Mouse (Mus musculus): ENCODE measurements around the gene Msantd3. TPM values are rescaled to one million over a fixed set of nuclear protein-coding genes. Genes with fewer than 3 reads are reported as not detected.

Gene Msantd3
- polyA plus RNA-seq, 1 experiment from 2014 or later, result 38.6 TPM

DNA sequence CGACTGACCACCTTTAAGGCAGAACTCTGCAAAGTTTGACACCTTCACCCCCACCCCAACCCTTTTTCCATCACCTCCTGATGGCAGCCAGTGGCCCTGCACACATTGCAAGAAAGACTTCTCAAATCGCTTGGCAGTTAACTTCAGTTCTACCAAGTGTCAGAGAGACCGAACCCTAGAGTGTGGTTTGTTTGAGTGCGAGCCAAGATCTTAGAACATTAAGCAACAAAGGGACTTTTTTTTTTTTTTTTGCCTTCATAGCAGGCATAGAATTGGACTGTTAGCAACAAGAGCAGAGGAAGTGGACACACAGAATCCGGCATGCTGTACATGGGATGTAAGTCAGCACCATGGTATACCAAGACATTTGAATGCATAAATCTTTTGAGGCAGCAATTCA lies 9.9 kb downstream of the Msantd3 start:
- H3K9me3 ChIP-seq (ENCODE audit: control insufficient read depth, low read length), result no peaks in the 10 kb centered on the region
- H3K4me3 ChIP-seq (ENCODE audit: low read length), result no peak overlapping the region
- WGBS, result 66% methylated on average over 5 of the region's 5 CpGs
- peaks cover 22% of the 10 kb centered on the region for H3K36me3 ChIP-seq (ENCODE audit: control insufficient read depth, insufficient read depth, low read length)
- no peaks in the 10 kb centered on the region for H3K27me3 ChIP-seq (ENCODE audit: control insufficient read depth, insufficient read depth, low read length)
- H3K9ac ChIP-seq (ENCODE audit: low read depth, low read length), result no peak overlapping the region
- peaks cover 11% of the 10 kb centered on the region; the same call in 1 of the 2 replicates for H3K4me1 ChIP-seq (ENCODE audit: control insufficient read depth, insufficient read depth, low read length)
- no peak overlapping the region for H3K4me2 ChIP-seq (replicated peaks; ENCODE audit: low read depth, low read length)
- no peak overlapping the region for H3K27ac ChIP-seq (ENCODE audit: low read depth, low read length)
- no peak for ATAC-seq (ENCODE audit: low FRiP score, low TSS enrichment)

DNA sequence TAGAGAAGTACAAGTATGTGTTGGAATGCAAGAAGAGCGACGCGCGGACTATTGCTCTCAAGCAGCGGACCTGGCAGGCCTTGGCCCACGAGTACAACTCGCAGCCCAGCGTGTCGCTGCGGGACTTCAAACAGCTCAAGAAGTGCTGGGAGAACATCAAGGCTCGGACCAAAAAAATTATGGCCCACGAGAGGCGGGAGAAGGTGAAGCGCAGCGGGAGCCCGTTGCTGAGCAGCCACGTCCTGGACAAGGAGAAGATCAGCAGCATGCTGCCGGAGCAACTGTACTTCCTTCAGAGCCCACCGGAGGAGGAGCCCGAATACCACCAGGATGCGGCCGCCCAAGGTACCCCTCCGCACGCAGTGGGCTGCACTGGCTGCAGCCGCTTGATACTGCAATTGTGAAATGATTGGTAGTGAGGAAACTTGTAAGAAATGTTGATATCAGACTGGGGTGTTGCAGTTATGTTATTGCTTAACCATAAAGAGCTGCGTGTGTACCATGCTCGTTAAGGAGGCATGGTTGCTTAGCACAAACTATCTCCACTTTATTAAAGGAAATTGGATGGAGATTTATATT lies 12.8 kb downstream of the Msantd3 start:
- WGBS, result 92% methylated on average over 27 of the region's 27 CpGs

DNA sequence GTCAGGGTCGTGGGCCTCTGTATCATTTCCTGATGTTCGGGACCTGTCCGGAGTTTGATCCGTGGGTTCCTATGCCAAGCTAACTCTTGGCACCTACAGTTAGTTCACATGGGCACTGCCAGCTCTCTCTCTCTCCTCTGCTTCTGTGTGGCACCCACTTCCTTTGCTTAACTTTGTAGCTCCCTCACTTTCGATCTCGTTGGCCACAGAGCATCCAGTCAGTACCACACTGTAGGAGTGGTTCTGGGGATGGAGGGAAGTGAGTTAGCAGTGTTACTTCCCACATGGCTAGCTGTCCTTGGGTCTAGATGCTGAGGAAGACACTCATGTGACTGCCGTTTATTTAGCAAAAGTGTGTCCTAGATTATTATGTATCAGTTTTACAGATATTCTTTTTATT lies 14.4 kb downstream of the Msantd3 start:
- ATAC-seq (ENCODE audit: low FRiP score, low TSS enrichment), result no peak
- no peak overlapping the region for H3K4me3 ChIP-seq (ENCODE audit: low read length)
- H3K27ac ChIP-seq (ENCODE audit: low read depth, low read length), result no peak overlapping the region
- WGBS, result 87% methylated on average over 7 of the region's 7 CpGs
- peaks cover 39% of the 10 kb centered on the region for H3K36me3 ChIP-seq (ENCODE audit: control insufficient read depth, insufficient read depth, low read length)
- 0 out of 2 replicates have a peak, but pooled peaks cover 2% of the 10 kb centered on the region for H3K4me1 ChIP-seq (ENCODE audit: control insufficient read depth, insufficient read depth, low read length)
- no peaks in the 10 kb centered on the region for H3K9me3 ChIP-seq (ENCODE audit: control insufficient read depth, low read length)
- H3K27me3 ChIP-seq (ENCODE audit: control insufficient read depth, insufficient read depth, low read length), result no peaks in the 10 kb centered on the region
- no peak overlapping the region for H3K9ac ChIP-seq (ENCODE audit: low read depth, low read length)
- no peak overlapping the region for H3K4me2 ChIP-seq (replicated peaks; ENCODE audit: low read depth, low read length)

More for the DNA sequence above, 12.8 kb downstream of the Msantd3 start:
- Histone ChIP-seq H3K4me1 (ENCODE audit: control insufficient read depth, insufficient read depth, low read length) (peaks cover 2% of the 10 kb centered on the region; the same call in 1 of the 2 replicates), H3K27ac (ENCODE audit: low read depth, low read length) (no peak overlapping the region), H3K9me3 (ENCODE audit: control insufficient read depth, low read length) (no peaks in the 10 kb centered on the region), H3K4me3 (ENCODE audit: low read length) (no peak overlapping the region), H3K27me3 (ENCODE audit: control insufficient read depth, insufficient read depth, low read length) (no peaks in the 10 kb centered on the region), H3K4me2 (replicated peaks; ENCODE audit: low read depth, low read length) (no peak overlapping the region), H3K9ac (ENCODE audit: low read depth, low read length) (no peak overlapping the region), H3K36me3 (ENCODE audit: control insufficient read depth, insufficient read depth, low read length) (peaks cover 36% of the 10 kb centered on the region)
- no peak for ATAC-seq (ENCODE audit: low FRiP score, low TSS enrichment)

DNA sequence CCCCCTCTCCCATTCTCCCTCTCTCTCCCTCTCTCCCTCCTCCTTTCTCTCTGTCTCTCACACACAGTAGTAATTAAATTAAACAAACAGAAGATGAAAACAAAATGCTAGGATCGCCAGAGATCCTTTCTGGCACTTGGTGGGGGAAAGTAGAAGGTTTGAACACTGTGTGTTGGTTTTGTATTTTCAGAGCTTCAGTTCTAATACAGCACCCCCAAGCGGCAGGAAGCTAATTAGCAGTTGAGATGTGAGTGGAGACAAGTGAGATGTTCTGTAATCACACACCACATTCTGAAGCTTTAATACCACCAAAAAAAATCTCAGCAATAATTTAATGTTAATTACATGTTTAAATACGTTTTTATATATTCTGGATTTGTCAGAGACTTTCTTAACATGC lies 16.0 kb downstream of the Msantd3 start:
- no peaks in the 10 kb centered on the region for H3K4me1 ChIP-seq (ENCODE audit: control insufficient read depth, insufficient read depth, low read length)
- 26% methylated on average over 3 of the region's 3 CpGs for WGBS
- ATAC-seq (ENCODE audit: low FRiP score, low TSS enrichment), result no peak
- H3K27ac ChIP-seq (ENCODE audit: low read depth, low read length), result no peak overlapping the region
- no peaks in the 10 kb centered on the region for H3K9me3 ChIP-seq (ENCODE audit: control insufficient read depth, low read length)
- H3K4me3 ChIP-seq (ENCODE audit: low read length), result no peak overlapping the region
- no peaks in the 10 kb centered on the region for H3K27me3 ChIP-seq (ENCODE audit: control insufficient read depth, insufficient read depth, low read length)
- H3K9ac ChIP-seq (ENCODE audit: low read depth, low read length), result no peak overlapping the region
- H3K4me2 ChIP-seq (replicated peaks; ENCODE audit: low read depth, low read length), result no peak overlapping the region
- peaks cover 42% of the 10 kb centered on the region for H3K36me3 ChIP-seq (ENCODE audit: control insufficient read depth, insufficient read depth, low read length)

- H3K27ac ChIP-seq (ENCODE audit: low read depth, low read length), result no peak overlapping the region
- H3K4me3 ChIP-seq (ENCODE audit: low read length), result no peak overlapping the region
- peak; percentile 48; the same call in 1 of the 2 replicates for ATAC-seq (ENCODE audit: low FRiP score, low TSS enrichment)
- H3K4me1 ChIP-seq (ENCODE audit: control insufficient read depth, insufficient read depth, low read length), result no peaks in the 10 kb centered on the region
- H3K27me3 ChIP-seq (ENCODE audit: control insufficient read depth, insufficient read depth, low read length), result no peaks in the 10 kb centered on the region
- WGBS, result 82% methylated on average over 14 of the region's 14 CpGs
- H3K4me2 ChIP-seq (replicated peaks; ENCODE audit: low read depth, low read length), result no peak overlapping the region
- peaks cover 41% of the 10 kb centered on the region for H3K36me3 ChIP-seq (ENCODE audit: control insufficient read depth, insufficient read depth, low read length)
- no peaks in the 10 kb centered on the region for H3K9me3 ChIP-seq (ENCODE audit: control insufficient read depth, low read length)
- H3K9ac ChIP-seq (ENCODE audit: low read depth, low read length), result no peak overlapping the region
These were observed 19.9 kb downstream of the Msantd3 start for GRCm38 (mm10) chr4:48559652-48560051.

DNA sequence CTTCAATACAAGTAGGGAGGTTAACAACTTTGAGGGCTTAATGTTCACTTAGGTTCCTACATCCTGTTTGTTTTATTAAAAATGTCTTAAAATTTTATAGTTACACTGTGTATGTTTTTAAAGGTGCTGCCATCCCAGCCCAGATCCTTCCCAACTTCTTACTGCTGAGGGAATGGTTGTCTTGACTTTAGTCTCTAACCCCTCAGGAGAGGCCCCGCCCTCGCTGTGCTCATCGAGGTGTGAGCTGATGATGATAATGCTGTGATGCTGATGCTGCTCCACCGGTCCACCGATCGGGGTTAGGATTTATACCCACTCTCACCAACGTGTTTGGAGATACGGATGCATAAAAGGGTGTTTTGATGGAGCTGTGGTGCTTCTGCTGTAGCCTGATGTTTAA lies 22.1 kb downstream of the Msantd3 start:
- H3K9me3 ChIP-seq (ENCODE audit: control insufficient read depth, low read length), result no peaks in the 10 kb centered on the region
- H3K9ac ChIP-seq (ENCODE audit: low read depth, low read length), result no peak overlapping the region
- no peak overlapping the region for H3K27ac ChIP-seq (ENCODE audit: low read depth, low read length)
- WGBS, result 74% methylated on average over 8 of the region's 8 CpGs
- H3K4me2 ChIP-seq (replicated peaks; ENCODE audit: low read depth, low read length), result no peak overlapping the region
- H3K27me3 ChIP-seq (ENCODE audit: control insufficient read depth, insufficient read depth, low read length), result no peaks in the 10 kb centered on the region
- no peak for ATAC-seq (ENCODE audit: low FRiP score, low TSS enrichment)
- H3K36me3 ChIP-seq (ENCODE audit: control insufficient read depth, insufficient read depth, low read length), result peaks cover 34% of the 10 kb centered on the region
- no peaks in the 10 kb centered on the region for H3K4me1 ChIP-seq (ENCODE audit: control insufficient read depth, insufficient read depth, low read length)
- H3K4me3 ChIP-seq (ENCODE audit: low read length), result no peak overlapping the region

DNA sequence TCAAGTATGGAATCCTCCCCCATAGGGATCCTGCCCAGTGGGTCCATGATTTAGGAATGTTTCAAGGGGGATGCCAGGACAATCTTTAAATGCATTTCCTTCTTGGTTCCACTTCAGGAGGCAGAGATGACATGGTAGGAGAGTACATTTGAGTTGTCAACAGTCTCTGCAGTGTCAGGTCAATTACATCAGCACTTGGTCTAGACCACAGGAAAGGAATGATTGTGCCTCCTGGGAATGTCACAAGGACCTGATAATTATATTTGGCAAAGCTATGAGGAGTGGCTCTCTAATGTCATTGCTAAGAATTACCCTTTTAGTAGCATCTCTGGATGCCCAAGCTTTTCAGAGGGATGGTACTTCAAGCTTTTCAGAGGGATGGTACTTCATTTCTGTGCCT lies 25.2 kb downstream of the Msantd3 start:
- ATAC-seq (ENCODE audit: low FRiP score, low TSS enrichment), result no peak
- no peaks in the 10 kb centered on the region for H3K9me3 ChIP-seq (ENCODE audit: control insufficient read depth, low read length)
- H3K4me1 ChIP-seq (ENCODE audit: control insufficient read depth, insufficient read depth, low read length), result no peaks in the 10 kb centered on the region
- no peaks in the 10 kb centered on the region for H3K27me3 ChIP-seq (ENCODE audit: control insufficient read depth, insufficient read depth, low read length)
- no peak overlapping the region for H3K9ac ChIP-seq (ENCODE audit: low read depth, low read length)
- H3K36me3 ChIP-seq (ENCODE audit: control insufficient read depth, insufficient read depth, low read length), result peaks cover 24% of the 10 kb centered on the region
- H3K4me3 ChIP-seq (ENCODE audit: low read length), result no peak overlapping the region
- no peak overlapping the region for H3K27ac ChIP-seq (ENCODE audit: low read depth, low read length)
- H3K4me2 ChIP-seq (replicated peaks; ENCODE audit: low read depth, low read length), result no peak overlapping the region

- H3K4me1 ChIP-seq (ENCODE audit: control insufficient read depth, insufficient read depth, low read length), result no peaks in the 10 kb centered on the region
- no peaks in the 10 kb centered on the region for H3K36me3 ChIP-seq (ENCODE audit: control insufficient read depth, insufficient read depth, low read length)
- ATAC-seq (ENCODE audit: low FRiP score, low TSS enrichment), result no peak
- no peaks in the 10 kb centered on the region for H3K27me3 ChIP-seq (ENCODE audit: control insufficient read depth, insufficient read depth, low read length)
- no peak overlapping the region for H3K4me3 ChIP-seq (ENCODE audit: low read length)
- H3K9me3 ChIP-seq (ENCODE audit: control insufficient read depth, low read length), result no peaks in the 10 kb centered on the region
- H3K27ac ChIP-seq (ENCODE audit: low read depth, low read length), result no peak overlapping the region
- WGBS, result 83% methylated on average over 7 of the region's 7 CpGs
- no peak overlapping the region for H3K4me2 ChIP-seq (replicated peaks; ENCODE audit: low read depth, low read length)
- H3K9ac ChIP-seq (ENCODE audit: low read depth, low read length), result no peak overlapping the region
These were observed 36.6 kb downstream of the Msantd3 start for GRCm38 (mm10) chr4:48576361-48576760.

- Histone ChIP-seq H3K4me1 (ENCODE audit: control insufficient read depth, insufficient read depth, low read length) (no peaks in the 10 kb centered on the region), H3K27me3 (ENCODE audit: control insufficient read depth, insufficient read depth, low read length) (no peaks in the 10 kb centered on the region), H3K9me3 (ENCODE audit: control insufficient read depth, low read length) (no peaks in the 10 kb centered on the region), H3K4me2 (replicated peaks; ENCODE audit: low read depth, low read length) (no peak overlapping the region), H3K4me3 (ENCODE audit: low read length) (no peak overlapping the region), H3K36me3 (ENCODE audit: control insufficient read depth, insufficient read depth, low read length) (no peaks in the 10 kb centered on the region), H3K27ac (ENCODE audit: low read depth, low read length) (no peak overlapping the region), H3K9ac (ENCODE audit: low read depth, low read length) (no peak overlapping the region)
- 91% methylated on average over 1 of the region's 1 CpGs for WGBS
- ATAC-seq (ENCODE audit: low FRiP score, low TSS enrichment), result no peak
These were observed 38.1 kb downstream of the Msantd3 start for GRCm38 (mm10) chr4:48577831-48578230.
